9 mouse cellular contexts compared by ENCODE assay signal in the genomic region with DNA sequence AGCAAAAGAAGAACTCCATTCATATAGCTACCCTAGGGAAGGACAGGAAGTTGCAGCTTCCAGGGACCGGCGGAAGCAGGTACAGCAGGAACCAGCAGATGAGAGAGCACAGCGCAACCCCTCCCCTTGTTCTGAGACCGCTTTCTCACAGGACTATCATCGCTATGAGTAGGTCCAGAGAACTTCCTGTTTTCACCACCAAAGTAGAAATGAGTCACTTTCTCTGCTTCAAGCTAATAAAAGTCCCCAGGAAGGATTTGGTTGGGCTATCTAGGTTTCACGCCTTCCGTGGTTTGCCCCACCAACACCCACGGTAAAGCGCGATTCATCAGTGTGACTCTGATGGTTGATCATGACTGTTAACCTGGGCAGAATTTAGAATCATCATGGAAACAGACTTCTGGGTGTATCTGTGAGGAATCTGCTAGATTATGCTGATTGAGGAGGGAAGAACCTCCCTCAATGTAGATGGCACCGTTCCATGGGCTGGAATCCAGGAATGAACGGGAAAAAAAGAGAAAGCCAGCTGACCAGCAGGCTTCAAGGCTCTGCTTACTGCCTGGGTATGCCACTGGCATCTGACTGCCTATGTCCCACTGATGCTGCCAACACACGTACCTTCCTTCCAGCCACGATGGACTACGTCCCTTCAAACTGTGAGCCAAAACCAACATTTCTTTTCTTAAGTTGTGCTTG. TPM values are rescaled to one million over a fixed set of nuclear protein-coding genes. Genes with fewer than 3 reads are reported as not detected.
A peak's percentile ranks its signal among the peaks of the same experiment; 100 is the strongest.
DNase-seq lines count a peak whose midpoint lies in the region; ATAC-seq and TF ChIP-seq lines count a peak whose summit lies in the region.
"Had no signal": no experiment of that assay in that cellular context is flagged by ENCODE, and none has a peak within 500 bp of the region (broad histone marks: within the 10 kb centered on the region; RNA-seq: fewer than 3 reads in every experiment).

No protein-coding gene starts in this region.

- no peak for TF ChIP-seq CTCF in G1E (IDR thresholded peaks at IDR 0.05; ENCODE audit: low read depth, low read length)
- no peak for TF ChIP-seq CTCF in left cerebral cortex, adult 2 months (IDR thresholded peaks at IDR 0.05)

- H3K36me3 ChIP-seq in G1E (replicated peaks): no peaks in the 10 kb centered on the region
- H3K36me3 ChIP-seq in midbrain, embryonic 11.5 days (ENCODE audit: control insufficient read depth, insufficient read depth, low read length): no peaks in the 10 kb centered on the region
- H3K36me3 ChIP-seq: hindbrain, embryonic 15.5 days had no signal

- ATAC-seq in G1E (ENCODE audit: extremely low read depth, insufficient number of reproducible peaks, low FRiP score, poor library complexity, severe bottlenecking): peak; percentile 22; the same call in 1 of the 2 replicates
- peak; percentile 96 to 97 for ATAC-seq in hematopoietic stem cell, adult 5-6 weeks (replicated peaks in 1 of 2; ENCODE audit: insufficient read depth in 1 of 2, low FRiP score in 2 of 2, low TSS enrichment in 1 of 2, low read depth in 1 of 2, poor library complexity in 2 of 2, severe bottlenecking in 2 of 2)
- peak; percentile 92 for ATAC-seq in neutrophil, adult 5-6 weeks (ENCODE audit: extremely low read depth, insufficient number of reproducible peaks, low FRiP score, poor library complexity, severe bottlenecking)
- ATAC-seq in midbrain, embryonic 11.5 days (ENCODE audit: low FRiP score): no peak

- H3K9ac ChIP-seq in midbrain, embryonic 11.5 days (ENCODE audit: low read length): no peak overlapping the region
- H3K9ac ChIP-seq: hindbrain, embryonic 15.5 days had no signal

- H3K27me3 ChIP-seq in G1E (ENCODE audit: insufficient read depth, low read length): peaks cover 5% of the 10 kb centered on the region; the same call in 1 of the 2 replicates
- no peaks in the 10 kb centered on the region for H3K27me3 ChIP-seq in midbrain, embryonic 11.5 days (ENCODE audit: control insufficient read depth, insufficient read depth, low read length)
- H3K27me3 ChIP-seq: hindbrain, embryonic 15.5 days had no signal

- H3K27ac ChIP-seq in midbrain, embryonic 11.5 days (ENCODE audit: low read depth, low read length): no peak overlapping the region
- H3K27ac ChIP-seq in left cerebral cortex, adult 2 months: no peak overlapping the region
- H3K27ac ChIP-seq: hindbrain, embryonic 15.5 days had no signal

- no peak overlapping the region for H3K4me3 ChIP-seq in G1E (ENCODE audit: low read depth, low read length)
- no peak overlapping the region for H3K4me3 ChIP-seq in midbrain, embryonic 11.5 days (ENCODE audit: low read depth, low read length)
- no peak overlapping the region for H3K4me3 ChIP-seq in left cerebral cortex, adult 2 months
- H3K4me3 ChIP-seq: hindbrain, embryonic 15.5 days had no signal

- intact Hi-C loops in left cerebral cortex, adult 2 months (cut with DNase I): no loop called here

- no peak overlapping the region for H3K4me2 ChIP-seq in midbrain, embryonic 11.5 days
- H3K4me2 ChIP-seq: hindbrain, embryonic 15.5 days had no signal

- H3K4me1 ChIP-seq in G1E (ENCODE audit: insufficient read depth, low read depth, low read length): peaks cover 15% of the 10 kb centered on the region; the same call in 1 of the 2 replicates
- no peaks in the 10 kb centered on the region for H3K4me1 ChIP-seq in midbrain, embryonic 11.5 days (ENCODE audit: control insufficient read depth, insufficient read depth, low read length)
- H3K4me1 ChIP-seq: hindbrain, embryonic 15.5 days had no signal

- DNase-seq in spleen, adult 12 weeks (ENCODE audit: low spot score): peak; percentile 14
- DNase-seq in spleen, postnatal 14 days (ENCODE audit: low spot score in 2 of 2): no peak
- DNase-seq in G1E (ENCODE audit: low spot score): no peak
- no peak for DNase-seq in midbrain, embryonic 11.5 days (ENCODE audit: low spot score, missing footprints)
- DNase-seq in left cerebral cortex, adult 2 months (ENCODE audit: extremely low spot score in 1 of 2, low spot score in 2 of 2): no peak
- DNase-seq: cerebellum, adult 9-10 months had no signal

- WGBS in midbrain, embryonic 11.5 days: 97% methylated on average over 15 of the region's 15 CpGs

- peaks cover 6% of the 10 kb centered on the region for H3K9me3 ChIP-seq in G1E (replicated peaks)
- no peaks in the 10 kb centered on the region for H3K9me3 ChIP-seq in midbrain, embryonic 11.5 days (ENCODE audit: control insufficient read depth, low read length)
- H3K9me3 ChIP-seq: hindbrain, embryonic 15.5 days had no signal

RNA-seq across cellular contexts. Expression of gene Tmem154, which starts 49.2 kb away (rescaled TPM):
- 0.63 TPM in 1 of 2 replicates, not detected in the other for total RNA-seq in G1E (2014; fragmentation: Nextera tagmentation)
- total RNA-seq in G1E (2017): 0.16 and 0.17 TPM in 2 replicates
- polyA plus RNA-seq in G1E (2012): 0.03 and 0.09 TPM in 2 replicates
- 8.0 and 18.7 TPM in 2 replicates for total RNA-seq in hematopoietic stem cell, adult 5-6 weeks (2017)
- total RNA-seq in neutrophil, adult 5-6 weeks (2017): 131 and 140 TPM in 2 replicates
- 0.16 and 0.36 TPM in 2 replicates for polyA plus RNA-seq in midbrain, embryonic 11.5 days (2014; fragmentation: Nextera tagmentation; extraction: Ambion mirVana)
- under 1 TPM; 0.23 to 0.36 TPM for total RNA-seq in left cerebral cortex, adult 2 months (2021)
